Mouse (Mus musculus) bone marrow macrophage, adult 2 months (primary cell): ENCODE data around the gene Crk. TPM values are rescaled to one million over a fixed set of nuclear protein-coding genes. Genes with fewer than 3 reads are reported as not detected.
A peak's percentile ranks its signal among the peaks of the same experiment; 100 is the strongest.

Experiments used
- H3K27ac ChIP-seq: 2 replicates; pipeline ENCODE4 v1.5.1; 2012; ENCODE audit warnings: low read depth, low read length; ENCODE audit not compliant: insufficient read depth
- H3K4me1 ChIP-seq: 2 replicates; pipeline ENCODE4 v1.6.1; 2012; ENCODE audit warnings: low read length; ENCODE audit not compliant: control insufficient read depth, insufficient read depth
- H3K4me3 ChIP-seq: 2 replicates; pipeline ENCODE4 v1.5.1; 2012; ENCODE audit warnings: mild to moderate bottlenecking, low read length, moderate library complexity; ENCODE audit not compliant: insufficient read depth
- CTCF ChIP-seq: IDR thresholded peaks from 2 replicates; pipeline ENCODE4 v1.5.1; 2012; ENCODE audit warnings: low read depth, mild to moderate bottlenecking, low read length, moderate library complexity
- POLR2A ChIP-seq: IDR thresholded peaks from 2 replicates; pipeline ENCODE4 v1.6.1; 2012; ENCODE audit warnings: mild to moderate bottlenecking, low read depth, low read length, borderline replicate concordance
- polyA plus RNA-seq: library from polyadenylated mRNA; stranded (reverse); fragments of >200 nt; gene quantifications from 2 replicates; pipeline ENCODE4 v1.2.4, GENCODE M21; 2012; ENCODE audit not compliant: missing spikeins, insufficient read depth, insufficient read length

Crk gene
- polyA plus RNA-seq, 1 experiment = 70.3 TPM

DNA sequence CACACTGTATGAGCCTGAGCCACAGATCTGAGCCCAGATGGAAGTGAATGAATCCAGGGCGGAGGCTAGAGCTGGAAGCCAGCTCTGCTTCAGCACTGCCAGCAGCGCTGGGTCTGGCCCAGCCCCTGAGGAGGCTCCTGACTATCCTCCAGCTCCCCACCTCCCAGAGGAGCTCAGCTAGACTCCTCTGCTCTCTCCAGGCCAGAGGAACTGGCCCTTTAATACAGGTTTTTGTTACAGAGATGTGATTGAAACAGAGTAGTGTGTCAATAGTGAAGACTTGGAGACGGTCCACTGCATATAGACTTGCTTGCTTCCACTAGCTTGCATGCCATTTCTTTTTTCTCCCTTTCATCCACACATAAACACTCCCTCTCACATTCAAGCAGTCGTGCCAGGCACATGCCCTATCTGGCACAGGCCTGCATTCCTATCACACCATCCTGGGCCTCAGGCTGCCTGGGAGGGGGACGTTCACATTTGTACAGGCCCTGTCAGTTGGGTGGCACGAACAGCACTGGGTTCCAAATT lies 31.3 kb upstream of the Crk start:
- TF ChIP-seq CTCF (no peak), POLR2A (no peak)
- H3K27ac ChIP-seq = no peak overlapping the region
- peaks cover 40% of the 10 kb centered on the region for H3K4me1 ChIP-seq
- no peak overlapping the region for H3K4me3 ChIP-seq

DNA sequence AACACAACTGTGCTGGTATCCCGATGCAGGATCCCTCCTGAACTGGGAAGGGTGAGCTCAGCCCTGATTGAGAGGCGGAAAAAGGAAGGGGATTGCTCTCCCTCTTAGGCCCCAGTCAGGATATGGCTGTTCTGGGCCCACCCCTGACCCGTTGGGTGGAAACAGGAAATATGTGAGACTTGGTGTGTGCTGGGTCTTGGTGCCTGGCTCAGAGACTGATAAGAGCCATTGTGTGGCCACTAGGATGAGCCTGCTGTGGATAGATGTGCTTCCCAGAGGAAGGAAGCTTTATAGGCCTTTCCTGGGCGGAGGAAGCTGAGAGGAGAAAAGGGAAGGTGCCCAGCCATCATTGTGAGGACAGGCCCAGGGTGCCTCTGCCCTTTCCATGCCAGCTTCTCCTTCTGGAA lies 29.9 kb upstream of the Crk start:
- Histone ChIP-seq H3K4me1 (peaks cover 36% of the 10 kb centered on the region), H3K4me3 (no peak overlapping the region), H3K27ac (peak overlapping the region; percentile 8)
- no peak for TF ChIP-seq POLR2A
- no peak for TF ChIP-seq CTCF

DNA sequence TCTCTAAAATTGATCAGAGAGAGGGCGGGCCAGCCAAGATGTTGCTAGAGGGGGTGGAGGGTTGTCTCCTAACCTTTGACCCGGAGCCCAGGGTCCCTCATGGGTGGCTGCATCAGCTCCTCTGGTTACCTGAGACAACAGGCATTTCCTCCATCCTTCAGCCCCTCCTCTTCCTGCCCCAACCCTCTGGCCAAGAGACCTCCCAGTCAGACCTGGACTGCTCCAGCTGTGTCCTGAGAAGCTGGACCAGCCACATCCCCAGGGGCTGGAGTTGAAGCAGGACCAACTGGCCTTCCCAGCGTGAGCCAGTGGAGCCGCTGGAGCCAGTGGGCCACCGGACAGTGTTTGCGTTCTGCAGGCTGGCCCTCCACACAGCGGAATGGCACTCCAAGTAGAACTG lies 28.7 kb upstream of the Crk start, which contains the start of gene Myo1c:
Gene Myo1c (plus strand): TSS at position 194 of the 400 bp plus-strand sequence.
- no peak for TF ChIP-seq POLR2A
- no peak for TF ChIP-seq CTCF
- Histone ChIP-seq H3K4me1 (peaks cover 37% of the 10 kb centered on the region), H3K27ac (peak within 1 kb of the TSS; percentile 90), H3K4me3 (peak within 1 kb of the TSS; percentile 73)

DNA sequence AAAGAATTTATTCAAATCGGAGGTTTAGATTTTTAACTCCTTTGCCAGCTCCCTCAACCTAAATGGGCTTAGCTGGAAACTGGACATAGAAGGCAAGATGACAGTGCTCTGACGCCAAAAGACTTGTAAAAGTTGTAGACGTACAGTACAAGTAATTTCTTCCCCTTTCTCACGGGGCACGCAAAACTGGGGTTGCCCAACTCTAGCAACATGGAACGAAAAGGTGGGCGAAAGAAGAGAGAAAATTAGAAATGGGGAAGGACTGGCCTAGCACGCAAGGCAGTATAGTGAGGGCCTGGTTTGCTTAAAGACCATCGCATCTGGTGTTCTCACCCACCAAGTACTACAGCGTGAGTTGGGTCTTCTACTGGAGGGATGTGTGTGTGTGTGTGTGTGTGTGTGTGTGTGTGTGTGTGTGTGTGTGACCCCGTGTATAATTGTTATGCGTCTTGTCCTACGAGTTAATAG lies 28.1 kb upstream of the Crk start:
- Histone ChIP-seq H3K4me3 (peak overlapping the region; percentile 73), H3K4me1 (peaks cover 32% of the 10 kb centered on the region), H3K27ac (peak overlapping the region; percentile 90)
- TF ChIP-seq POLR2A = no peak

DNA sequence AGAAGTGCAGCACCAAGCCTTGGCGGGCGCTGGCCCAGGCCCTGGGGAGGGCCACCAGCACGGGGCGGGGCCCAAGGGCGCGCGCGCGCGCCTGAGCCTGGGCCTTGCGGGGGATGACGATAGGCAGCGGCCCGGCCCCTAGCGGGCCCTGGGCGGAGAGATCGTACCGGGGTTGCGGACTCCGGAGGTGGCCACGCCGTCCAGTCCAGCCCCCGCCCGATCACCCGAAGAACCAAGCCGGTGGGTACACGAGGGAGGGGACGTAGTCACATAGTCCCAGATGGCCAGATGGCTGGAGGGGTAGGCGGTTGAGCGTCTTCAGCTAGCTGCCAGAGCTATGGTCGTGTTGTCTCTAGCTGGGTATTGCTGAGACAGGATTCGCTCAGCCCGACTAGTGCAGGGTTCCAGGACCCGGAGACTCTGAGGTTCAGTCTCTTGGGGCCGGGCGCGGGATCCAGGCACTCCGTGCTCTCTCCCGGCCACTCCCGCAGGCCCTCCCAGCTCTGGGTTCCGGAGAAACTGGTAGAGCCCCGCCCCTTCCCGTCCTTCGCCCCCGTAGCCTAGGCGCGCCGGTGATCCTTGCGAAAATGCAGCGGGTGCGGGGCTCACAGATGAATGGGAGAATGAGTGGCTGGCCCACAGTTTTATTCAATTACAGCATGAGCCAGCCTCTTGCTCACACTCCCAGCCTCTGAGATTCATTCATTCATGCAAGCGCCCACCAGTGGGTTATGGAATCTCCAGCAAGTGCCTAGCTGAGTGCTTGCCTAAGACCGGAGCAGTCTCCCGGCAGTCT lies 27.4 kb upstream of the Crk start:
- no peak for TF ChIP-seq CTCF
- TF ChIP-seq POLR2A = no peak
- Histone ChIP-seq H3K4me3 (peak overlapping the region; percentile 73), H3K4me1 (peaks cover 32% of the 10 kb centered on the region), H3K27ac (peak overlapping the region; percentile 90)

DNA sequence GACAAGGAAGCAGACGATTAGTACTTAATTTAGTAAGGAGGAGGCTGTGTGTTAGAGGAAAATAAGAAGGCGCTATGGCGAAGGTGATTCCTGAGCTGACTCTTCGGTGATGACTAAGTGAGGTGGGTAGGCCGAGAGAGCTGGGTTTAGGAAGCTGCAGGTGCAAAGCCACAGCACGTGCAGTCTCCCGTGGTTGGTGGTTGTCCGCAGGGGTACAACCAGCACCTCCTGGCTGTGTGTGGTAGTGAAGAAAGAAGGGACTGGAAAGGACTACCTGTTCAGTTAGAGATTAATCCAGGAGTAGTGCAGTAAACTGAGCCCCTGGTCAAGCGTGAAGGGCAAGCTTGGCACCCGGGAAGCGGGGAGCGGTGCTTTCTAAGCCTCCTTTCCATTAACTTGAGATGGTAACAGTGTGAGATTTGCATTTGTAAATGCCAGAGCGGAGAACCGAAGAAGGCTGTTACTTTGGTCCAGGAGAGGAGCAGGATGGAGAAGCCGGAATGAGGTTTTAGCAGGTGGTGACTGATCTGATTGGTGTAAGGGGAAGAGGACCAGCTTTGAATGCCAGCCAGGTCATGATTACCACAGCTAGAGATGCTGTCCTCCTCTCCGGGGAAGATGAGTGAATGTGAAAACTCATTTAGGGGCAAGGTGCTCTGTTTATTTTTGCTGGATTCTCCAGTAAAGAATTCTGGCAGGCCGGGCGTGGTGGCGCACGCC lies 26.7 kb upstream of the Crk start:
- no peak for TF ChIP-seq CTCF
- TF ChIP-seq POLR2A = no peak
- H3K27ac ChIP-seq = peak overlapping the region; percentile 90
- H3K4me3 ChIP-seq = peak overlapping the region; percentile 73
- peaks cover 34% of the 10 kb centered on the region for H3K4me1 ChIP-seq

DNA sequence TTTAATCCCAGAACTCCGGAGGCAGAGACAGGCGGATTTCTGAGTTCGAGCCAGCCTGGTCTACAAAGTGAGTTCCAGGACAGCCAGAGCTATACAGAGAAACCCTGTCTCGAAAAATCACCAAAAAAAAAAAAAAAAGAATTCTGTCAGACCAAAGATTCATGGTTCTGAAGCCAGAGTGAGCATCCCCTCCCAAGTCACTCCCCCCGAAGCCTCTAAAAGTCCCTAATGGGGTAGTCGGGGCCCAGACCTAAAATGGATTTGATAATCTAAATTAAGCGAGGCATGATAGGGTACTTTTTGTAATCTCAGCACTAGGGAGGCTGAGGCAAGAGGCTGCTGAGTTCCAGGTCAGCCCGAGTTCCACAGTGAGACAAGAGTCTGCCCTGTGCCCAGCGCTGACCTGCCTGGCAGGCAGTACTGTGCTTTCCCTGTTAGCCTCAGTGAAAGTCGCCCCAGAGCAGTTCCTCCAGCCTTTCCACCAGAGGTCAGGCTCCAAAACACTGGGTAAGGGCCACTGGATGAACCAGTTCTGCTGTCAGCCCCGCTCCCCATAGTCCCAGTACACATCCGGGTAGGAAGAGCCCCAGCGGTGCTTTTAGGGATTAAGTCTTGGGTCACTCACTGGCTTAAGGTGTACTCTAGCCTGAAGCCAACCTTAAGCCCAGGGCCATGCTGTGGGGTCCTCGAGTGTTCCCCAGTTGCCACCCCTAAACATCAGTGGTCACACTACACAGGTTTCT lies 25.9 kb upstream of the Crk start:
- 0 out of 2 replicates have a peak, but pooled peaks have one; percentile 19 for TF ChIP-seq CTCF
- no peak for TF ChIP-seq POLR2A
- peak overlapping the region; percentile 90 for H3K27ac ChIP-seq
- peak overlapping the region; percentile 73 for H3K4me3 ChIP-seq
- peaks cover 34% of the 10 kb centered on the region for H3K4me1 ChIP-seq

DNA sequence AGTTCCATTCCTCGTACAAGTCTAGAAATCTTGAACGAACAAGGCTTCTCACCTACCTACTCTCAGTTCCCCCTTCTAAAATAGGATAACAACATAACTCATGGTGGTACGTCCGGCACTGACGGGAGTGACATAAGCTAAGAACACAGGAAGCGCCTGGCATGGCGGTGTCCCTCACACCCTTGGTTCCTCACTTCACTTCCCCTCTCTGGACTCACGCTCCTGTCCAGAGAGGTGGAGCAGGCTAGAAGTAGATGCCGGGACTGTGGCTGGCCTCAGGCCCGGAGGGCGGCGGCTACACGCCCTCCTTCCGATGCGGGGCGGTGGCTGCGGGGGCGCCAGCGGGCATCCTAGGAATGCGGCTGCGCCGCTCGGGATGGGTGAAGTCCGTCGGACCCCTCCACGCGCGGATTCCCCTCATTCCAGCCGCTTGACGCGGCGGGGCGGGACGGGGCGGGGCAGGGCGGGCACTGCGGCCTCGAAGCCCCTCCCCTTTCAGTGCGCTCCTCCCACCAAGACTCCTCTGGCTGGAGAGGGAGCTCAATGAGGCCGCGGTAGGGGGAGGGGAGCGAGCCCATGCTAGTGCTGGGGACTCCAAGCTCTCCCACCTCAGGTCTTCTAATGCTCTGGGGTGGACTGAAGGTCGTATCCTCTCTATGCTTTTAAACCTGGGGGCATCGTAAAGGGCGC lies 25.1 kb upstream of the Crk start:
- TF ChIP-seq CTCF (no peak), POLR2A (no peak)
- H3K4me3 ChIP-seq = peak overlapping the region; percentile 73
- H3K4me1 ChIP-seq = peaks cover 37% of the 10 kb centered on the region
- H3K27ac ChIP-seq = peak overlapping the region; percentile 90
